Mouse (Mus musculus) cerebellum, adult 8-10 months (tissue): ENCODE results near the gene Lrrc73.

ENCODE experiments used
- DNase-seq: peaks from one replicate; pipeline ENCODE4 v3.0.0; 2022

The Lrrc73 gene

GRCm38 (mm10) chr17:46297364-46298219 lies 44.3 kb downstream of the Lrrc73 start, which contains the start of gene Dlk2:
Dlk2 (plus strand) TSS chr17:46297421.
- DNase-seq, result no peak

DNA sequence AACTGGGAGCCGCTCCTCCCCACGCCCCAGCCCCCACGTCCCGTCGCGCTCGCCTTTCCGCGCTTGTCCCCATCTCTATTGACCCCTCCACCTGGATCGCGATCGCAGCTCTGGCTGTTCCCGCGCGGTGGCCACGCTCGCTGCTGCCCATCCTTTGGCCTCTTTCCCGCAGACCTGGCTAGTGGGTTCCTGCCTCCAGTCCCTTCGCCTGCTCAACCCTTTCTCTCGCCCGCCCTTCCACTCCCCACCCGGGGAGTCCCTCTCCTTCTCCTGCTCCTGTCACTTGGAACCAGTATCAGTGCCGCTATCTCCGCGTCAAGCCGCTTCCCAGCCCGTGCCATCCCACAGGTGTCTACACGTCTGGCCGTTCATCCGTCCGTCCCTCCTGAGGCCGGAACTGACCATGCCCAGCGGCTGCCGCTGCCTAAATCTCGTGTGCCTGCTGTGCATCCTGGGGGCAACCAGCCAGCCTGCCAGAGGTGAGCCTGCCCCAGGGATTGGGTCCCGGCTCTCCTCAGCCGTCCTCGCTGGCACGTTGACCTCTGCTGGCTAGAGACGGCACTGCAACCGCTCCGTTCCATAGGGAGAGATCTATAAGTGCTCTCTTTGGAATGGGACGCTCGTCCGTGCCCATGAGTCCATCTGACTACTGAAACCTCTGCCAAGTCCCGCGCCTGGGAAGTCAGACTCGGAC lies 45.0 kb downstream of the Lrrc73 start:
- DNase-seq, result peak; percentile 84

GRCm38 (mm10) chr17:46301892-46302291 lies 48.6 kb downstream of the Lrrc73 start:
- no peak for DNase-seq

- DNase-seq, result no peak
Observed at GRCm38 (mm10) chr17:46304184-46304583, 50.9 kb downstream of the Lrrc73 start.
